Mouse (Mus musculus): ENCODE data around the gene Thoc3.

Thoc3 gene

DNA sequence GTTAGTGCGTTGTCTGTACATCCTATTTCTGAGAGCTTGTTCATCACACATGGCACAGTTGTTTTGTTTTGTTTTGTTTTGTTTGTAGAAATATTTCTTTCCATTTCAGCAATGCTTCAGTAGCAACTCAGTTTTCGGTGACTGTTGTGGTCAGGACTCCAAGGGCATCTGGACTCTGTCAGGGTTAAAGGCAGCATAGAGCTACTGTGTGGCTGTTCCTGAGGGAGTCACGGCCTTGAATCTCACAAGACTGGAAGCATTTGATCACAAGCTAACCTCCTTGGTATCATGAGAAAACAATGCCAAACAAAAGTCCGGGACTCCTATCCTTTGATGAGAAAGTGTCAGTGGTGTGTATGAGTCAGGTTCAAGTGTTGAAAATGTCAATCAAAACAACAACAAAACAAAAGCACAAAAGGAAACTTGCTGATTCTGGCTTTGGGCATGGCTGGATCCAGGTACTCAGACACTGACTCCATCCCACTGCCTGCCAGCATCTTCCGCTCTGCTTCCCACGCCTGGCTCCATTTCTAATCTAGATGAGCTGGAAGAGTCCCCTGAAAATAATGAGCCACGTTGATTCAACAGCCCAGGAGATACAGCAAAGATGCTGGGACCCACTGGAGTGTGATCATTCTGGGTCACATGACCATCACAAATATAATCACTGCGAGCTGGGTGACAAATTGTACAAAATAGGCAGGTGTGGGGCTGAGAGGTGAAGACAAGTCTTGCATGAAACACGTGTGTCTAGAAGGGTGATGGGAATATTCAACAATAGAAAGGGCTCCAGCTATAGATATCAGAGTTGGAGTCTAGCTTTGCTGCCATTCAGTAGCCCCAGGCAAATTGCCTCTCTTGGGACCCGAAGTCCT, 41.6 kb downstream of the Thoc3 start:
- Histone ChIP-seq H3K36me3 (ENCODE audit: control insufficient read depth, insufficient read depth, low read length, poor library complexity, severe bottlenecking) (no peaks in the 10 kb centered on the region), H3K27me3 (ENCODE audit: control insufficient read depth, insufficient read depth, low read length, poor library complexity, severe bottlenecking) (no peaks in the 10 kb centered on the region)
- peak; percentile 54 for DNase-seq (ENCODE audit: low read depth, low spot score)

DNA sequence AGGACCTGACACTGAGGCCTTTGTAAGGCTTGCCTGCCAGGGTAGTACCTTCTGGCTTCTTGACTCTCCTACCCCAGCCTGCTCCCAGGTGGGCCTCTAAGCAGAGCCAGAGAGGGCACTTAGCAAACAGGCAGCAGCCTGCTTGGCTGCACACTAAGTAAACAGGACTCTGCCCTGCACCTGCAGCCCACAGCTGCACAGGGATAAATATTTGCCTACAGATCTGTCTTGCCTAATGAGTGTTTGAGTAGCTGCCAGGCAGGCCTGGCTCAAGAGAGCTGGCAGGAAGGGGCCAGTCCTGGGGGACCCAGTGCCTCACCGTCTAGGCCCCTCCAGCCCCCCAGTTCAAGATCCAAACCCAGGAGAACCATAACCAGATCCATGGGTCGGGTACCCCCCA, 43.4 kb downstream of the Thoc3 start:
- Histone ChIP-seq H3K36me3 (ENCODE audit: control insufficient read depth, insufficient read depth, low read length, poor library complexity, severe bottlenecking) (no peaks in the 10 kb centered on the region), H3K27me3 (ENCODE audit: control insufficient read depth, insufficient read depth, low read length, poor library complexity, severe bottlenecking) (no peaks in the 10 kb centered on the region)
- DNase-seq (ENCODE audit: low read depth, low spot score): peak; percentile 61

DNA sequence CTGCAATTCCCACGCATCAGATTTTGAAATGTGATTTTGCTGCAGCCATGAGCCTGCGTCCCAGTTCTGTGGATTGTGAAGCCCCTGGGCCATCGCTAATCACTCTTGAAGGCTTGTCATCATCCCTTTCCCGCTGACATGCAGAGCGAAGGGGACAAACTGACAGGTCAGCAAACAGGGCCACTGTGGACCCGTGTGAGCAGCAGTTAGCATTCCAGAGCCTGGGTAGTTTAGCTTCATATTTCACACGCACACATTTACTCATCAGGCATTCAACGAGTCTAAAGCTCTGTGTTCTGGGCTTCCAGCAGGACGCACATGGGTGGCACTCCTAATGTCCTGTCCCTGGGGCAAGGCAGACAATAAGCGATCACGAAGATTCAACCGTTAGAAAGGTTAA, 48.4 kb downstream of the Thoc3 start:
- no peak for DNase-seq (ENCODE audit: low read depth, low spot score)
- Histone ChIP-seq H3K36me3 (ENCODE audit: control insufficient read depth, insufficient read depth, low read length, poor library complexity, severe bottlenecking) (no peaks in the 10 kb centered on the region), H3K27me3 (ENCODE audit: control insufficient read depth, insufficient read depth, low read length, poor library complexity, severe bottlenecking) (no peaks in the 10 kb centered on the region)

DNA sequence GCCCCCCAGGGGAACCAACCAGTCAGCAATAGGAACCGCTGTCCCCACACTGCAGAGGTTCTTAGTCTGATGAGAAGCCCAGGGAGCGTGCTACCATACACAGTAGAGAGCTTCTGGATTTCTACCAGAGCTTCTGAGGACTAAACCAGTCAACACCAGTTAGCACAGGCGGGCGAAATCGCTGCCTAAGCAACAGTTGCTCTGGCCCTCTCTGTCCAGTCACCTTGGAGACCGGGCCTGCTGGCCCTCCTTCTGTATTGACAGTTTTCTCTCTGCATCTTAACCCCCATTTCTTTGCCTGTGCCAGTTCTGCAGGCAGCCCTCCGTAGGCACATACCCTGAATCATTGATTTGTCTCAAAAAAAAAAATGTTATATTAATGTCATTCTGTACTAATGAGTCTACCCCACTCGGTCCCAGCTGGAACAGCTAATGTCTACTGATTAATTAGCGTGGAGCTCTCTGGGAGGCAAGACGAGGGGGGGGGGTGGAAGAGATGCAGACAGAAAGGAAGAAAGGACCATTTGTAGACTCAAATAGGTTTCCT, 49.8 kb downstream of the Thoc3 start:
- no peak for DNase-seq (ENCODE audit: low read depth, low spot score)
- no peaks in the 10 kb centered on the region for H3K27me3 ChIP-seq (ENCODE audit: control insufficient read depth, insufficient read depth, low read length, poor library complexity, severe bottlenecking)
- no peaks in the 10 kb centered on the region for H3K36me3 ChIP-seq (ENCODE audit: control insufficient read depth, insufficient read depth, low read length, poor library complexity, severe bottlenecking)

DNA sequence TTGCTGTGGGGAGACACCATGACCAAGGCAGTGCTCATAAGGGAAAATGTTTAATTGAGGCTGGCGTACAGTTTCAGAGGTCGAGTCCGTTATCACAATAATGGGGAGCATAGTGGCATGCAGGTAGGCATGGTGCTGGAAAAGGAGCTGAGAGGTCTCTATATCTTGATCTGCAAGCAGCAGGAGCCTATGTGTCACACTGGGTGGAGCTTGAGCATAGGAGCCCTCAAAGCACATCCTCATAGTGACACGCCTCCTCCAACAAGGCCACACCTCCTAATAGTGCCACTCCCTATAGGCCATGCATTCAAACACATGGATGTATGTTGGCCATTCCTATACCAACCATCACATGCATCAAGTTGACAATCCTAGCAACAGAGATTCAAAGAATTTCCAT, 53.6 kb downstream of the Thoc3 start:
- Histone ChIP-seq H3K36me3 (ENCODE audit: control insufficient read depth, insufficient read depth, low read length, poor library complexity, severe bottlenecking) (no peaks in the 10 kb centered on the region), H3K27me3 (ENCODE audit: control insufficient read depth, insufficient read depth, low read length, poor library complexity, severe bottlenecking) (no peaks in the 10 kb centered on the region)
- DNase-seq (ENCODE audit: low read depth, low spot score): no peak

DNA sequence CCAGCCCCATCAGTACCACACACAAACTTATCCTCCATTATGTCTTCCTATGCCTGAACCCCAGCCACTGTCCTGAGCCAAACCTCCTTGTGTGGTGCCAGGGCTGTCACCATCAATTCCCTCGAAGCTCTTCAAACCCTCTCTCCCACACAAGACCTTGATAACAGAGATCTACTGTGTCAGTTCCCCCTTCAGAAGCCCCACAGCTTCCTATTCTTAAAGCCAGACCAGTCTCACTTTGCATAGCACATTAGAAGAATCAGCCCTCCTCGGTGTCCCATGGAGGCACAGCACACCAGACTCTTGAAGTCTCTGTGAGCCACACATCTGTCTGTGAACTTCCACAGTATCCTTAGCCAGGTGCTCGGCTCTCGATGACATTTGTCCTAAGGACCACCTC, 55.9 kb downstream of the Thoc3 start:
- H3K36me3 ChIP-seq (ENCODE audit: control insufficient read depth, insufficient read depth, low read length, poor library complexity, severe bottlenecking): no peaks in the 10 kb centered on the region
- peak; percentile 37 for DNase-seq (ENCODE audit: low read depth, low spot score)
- no peaks in the 10 kb centered on the region for H3K27me3 ChIP-seq (ENCODE audit: control insufficient read depth, insufficient read depth, low read length, poor library complexity, severe bottlenecking)

DNA sequence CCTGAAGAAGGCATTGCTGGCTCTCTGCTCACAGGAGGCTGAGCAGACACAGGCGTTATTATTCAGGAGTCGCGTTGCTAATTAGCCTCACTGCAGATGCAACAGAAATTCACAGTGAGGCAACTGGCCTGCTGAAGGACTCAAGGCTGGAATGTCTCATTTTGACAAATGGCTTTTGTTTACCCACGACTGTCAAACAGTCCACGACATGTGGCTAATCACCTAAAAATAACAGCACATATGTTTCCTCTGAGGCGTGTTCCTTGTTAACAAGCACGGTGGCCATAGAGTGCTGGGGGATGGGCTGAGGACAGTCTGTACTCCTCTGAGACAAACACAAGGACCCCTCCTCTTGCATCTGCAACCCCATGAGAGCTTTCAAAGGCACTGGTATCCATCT, 56.4 kb downstream of the Thoc3 start:
- DNase-seq (ENCODE audit: low read depth, low spot score): peak; percentile 24
- Histone ChIP-seq H3K27me3 (ENCODE audit: control insufficient read depth, insufficient read depth, low read length, poor library complexity, severe bottlenecking) (no peaks in the 10 kb centered on the region), H3K36me3 (ENCODE audit: control insufficient read depth, insufficient read depth, low read length, poor library complexity, severe bottlenecking) (no peaks in the 10 kb centered on the region)

DNA sequence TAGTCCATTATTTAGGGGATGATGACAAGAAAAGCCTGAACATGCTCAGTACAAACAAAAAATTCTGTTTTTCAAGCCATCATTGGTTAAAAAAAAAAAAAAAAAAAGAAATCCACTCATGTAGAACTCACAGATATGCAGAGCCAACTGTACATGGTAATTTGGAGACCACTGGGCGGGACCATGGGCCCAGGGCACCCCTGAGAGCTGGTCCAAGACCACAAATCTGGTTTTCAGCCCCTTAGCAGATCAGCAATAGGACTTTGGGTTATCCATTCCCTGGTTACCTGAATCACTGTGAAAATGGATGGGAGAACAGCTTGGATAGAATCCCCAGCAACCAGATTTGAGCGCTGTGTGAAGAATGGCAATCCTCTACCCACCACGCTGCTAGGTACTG, 57.0 kb downstream of the Thoc3 start:
- no peak for DNase-seq (ENCODE audit: low read depth, low spot score)
- Histone ChIP-seq H3K36me3 (ENCODE audit: control insufficient read depth, insufficient read depth, low read length, poor library complexity, severe bottlenecking) (no peaks in the 10 kb centered on the region), H3K27me3 (ENCODE audit: control insufficient read depth, insufficient read depth, low read length, poor library complexity, severe bottlenecking) (no peaks in the 10 kb centered on the region)
